Mouse (Mus musculus): ENCODE results near the gene Siva1. TPM values are rescaled to one million over a fixed set of nuclear protein-coding genes. Genes with fewer than 3 reads are reported as not detected.

Siva1 gene
- total RNA-seq, 1 experiment, result 301 TPM

DNA sequence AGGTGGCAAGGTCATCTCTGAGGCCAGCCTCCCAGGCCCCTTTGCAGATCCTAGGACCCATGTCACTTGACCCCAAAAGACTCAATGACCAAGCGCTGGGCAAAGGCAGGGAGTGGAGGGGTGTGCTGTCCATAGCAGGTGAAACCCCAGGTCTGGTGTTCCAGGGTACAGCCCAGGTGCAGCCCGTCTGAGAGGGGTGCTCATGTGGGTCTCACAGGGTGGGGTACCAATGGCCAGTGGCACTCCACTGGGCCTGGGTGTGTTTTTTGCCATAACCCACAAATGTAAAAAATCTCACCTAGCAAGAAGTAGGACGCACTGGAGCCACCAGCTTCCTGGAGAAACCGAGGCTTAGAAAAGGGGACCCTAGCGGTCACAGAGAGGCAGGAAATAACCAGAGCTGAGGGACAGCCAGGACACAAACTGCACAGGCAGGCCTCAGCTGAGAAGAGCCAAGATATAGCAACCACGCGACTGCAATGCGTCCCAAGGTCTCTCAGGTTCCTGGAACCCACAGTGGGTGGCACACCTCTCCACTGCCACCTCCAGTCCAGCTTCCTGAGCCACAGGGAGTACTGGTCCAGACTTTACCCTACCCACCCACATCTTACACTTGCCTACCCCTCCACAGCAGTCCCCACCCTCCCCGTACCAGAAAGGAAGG, 21.5 kb downstream of the Siva1 start:
- H3K27ac ChIP-seq (ENCODE audit: insufficient read depth, low read depth, low read length, poor library complexity, severe bottlenecking), result no peak overlapping the region
- 0 out of 4 replicates have a peak, but pooled peaks cover 0 to 2% of the 10 kb centered on the region in 2 experiments for H3K4me1 ChIP-seq (ENCODE audit: control insufficient read depth in 2 of 2, insufficient read depth in 2 of 2, low read length in 2 of 2, poor library complexity in 1 of 2)
- H3K36me3 ChIP-seq (ENCODE audit: control insufficient read depth, insufficient read depth, low read length, poor library complexity, severe bottlenecking), result peaks cover 20% of the 10 kb centered on the region; the same call in 1 of the 2 replicates
- no peak overlapping the region for H3K4me3 ChIP-seq (ENCODE audit: insufficient read depth in 1 of 2, low read depth in 1 of 2, low read length in 2 of 2, poor library complexity in 1 of 2, severe bottlenecking in 1 of 2)
- TF ChIP-seq ZNF384 (IDR thresholded peaks at IDR 0.05; ENCODE audit: low read depth, low read length) (no peak), CHD2 (IDR thresholded peaks at IDR 0.05; ENCODE audit: low read depth, low read length) (no peak), ZC3H11A (IDR thresholded peaks at IDR 0.05; ENCODE audit: borderline replicate concordance, low read depth, low read length) (no peak), MAFK (IDR thresholded peaks at IDR 0.05; ENCODE audit: insufficient read depth, low read depth, low read length) (no peak), HCFC1 (IDR thresholded peaks at IDR 0.05; ENCODE audit: borderline replicate concordance, insufficient read depth, low read length) (no peak)
- no peak for DNase-seq (ENCODE audit: low read depth, low spot score)
- no peaks in the 10 kb centered on the region for H3K9me3 ChIP-seq (ENCODE audit: control insufficient read depth, insufficient read depth, low read depth, low read length)
- no peak overlapping the region for H3K9ac ChIP-seq (ENCODE audit: insufficient read depth, low read depth, low read length, poor library complexity, severe bottlenecking)
- in situ Hi-C loops (cut with MboI; ENCODE audit: low sequenced_read_pairs in 2 of 2, unreplicated experiment in 2 of 2), result no loop called here

DNA sequence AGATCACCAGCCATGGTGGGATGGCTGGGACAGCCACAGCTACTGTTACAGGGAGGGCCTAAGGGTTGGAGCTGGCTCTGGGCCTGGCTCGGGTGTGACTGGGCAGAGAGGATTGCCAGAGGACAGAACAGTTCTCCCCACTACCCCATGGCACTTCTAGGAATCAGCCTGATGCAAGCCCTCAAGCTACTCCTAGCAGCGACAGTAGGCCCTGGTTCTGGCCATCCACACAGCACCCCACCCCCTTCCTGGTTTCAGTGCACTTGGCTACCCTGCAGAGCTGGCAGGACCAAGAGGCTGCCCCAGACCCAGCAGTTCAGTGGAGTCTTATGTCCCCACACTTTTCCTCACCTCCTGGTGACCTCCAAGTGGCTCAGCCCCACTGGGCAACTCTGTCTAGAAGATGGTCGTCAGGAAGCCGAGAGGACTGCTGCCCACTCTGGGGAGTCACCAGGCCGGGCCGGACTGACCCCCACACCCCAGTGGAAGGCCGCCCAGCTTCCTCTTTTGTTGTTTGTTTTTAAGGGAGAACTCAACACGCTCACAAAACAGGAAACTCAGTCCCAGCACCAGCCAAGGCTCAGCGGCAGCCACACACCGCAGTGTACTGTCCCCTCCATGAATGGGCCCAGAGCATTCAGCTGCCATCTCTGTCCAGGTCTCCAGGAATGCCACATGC, 23.3 kb downstream of the Siva1 start:
- Histone ChIP-seq H3K36me3 (ENCODE audit: control insufficient read depth, insufficient read depth, low read length, poor library complexity, severe bottlenecking) (peaks cover 19% of the 10 kb centered on the region; the same call in 1 of the 2 replicates), H3K27ac (ENCODE audit: insufficient read depth, low read depth, low read length, poor library complexity, severe bottlenecking) (no peak overlapping the region)

GRCm38 (mm10) chr12:112670718-112671393, 26.4 kb downstream of the Siva1 start:
- peaks cover 19% of the 10 kb centered on the region; the same call in 1 of the 2 replicates for H3K36me3 ChIP-seq (ENCODE audit: control insufficient read depth, insufficient read depth, low read length, poor library complexity, severe bottlenecking)
- DNase-seq (ENCODE audit: low read depth, low spot score), result no peak
- H3K9me3 ChIP-seq (ENCODE audit: control insufficient read depth, insufficient read depth, low read depth, low read length), result no peaks in the 10 kb centered on the region
- no peak overlapping the region for H3K9ac ChIP-seq (ENCODE audit: insufficient read depth, low read depth, low read length, poor library complexity, severe bottlenecking)
- no peak overlapping the region for H3K27ac ChIP-seq (ENCODE audit: insufficient read depth, low read depth, low read length, poor library complexity, severe bottlenecking)
- peaks cover 0 to 18% of the 10 kb centered on the region in 2 experiments; a peak in 2 of 4 replicates for H3K4me1 ChIP-seq (ENCODE audit: control insufficient read depth in 2 of 2, insufficient read depth in 2 of 2, low read length in 2 of 2, poor library complexity in 1 of 2)
- H3K4me3 ChIP-seq (ENCODE audit: insufficient read depth in 1 of 2, low read depth in 1 of 2, low read length in 2 of 2, poor library complexity in 1 of 2, severe bottlenecking in 1 of 2), result no peak overlapping the region
- in situ Hi-C loops (cut with MboI; ENCODE audit: low sequenced_read_pairs in 2 of 2, unreplicated experiment in 2 of 2), result no loop called here
- no peak for TF ChIP-seq HCFC1 (IDR thresholded peaks at IDR 0.05; ENCODE audit: borderline replicate concordance, insufficient read depth, low read length)
- no peak for TF ChIP-seq ZNF384 (IDR thresholded peaks at IDR 0.05; ENCODE audit: low read depth, low read length)
- TF ChIP-seq ZC3H11A (IDR thresholded peaks at IDR 0.05; ENCODE audit: borderline replicate concordance, low read depth, low read length), result no peak
- no peak for TF ChIP-seq MAFK (IDR thresholded peaks at IDR 0.05; ENCODE audit: insufficient read depth, low read depth, low read length)
- no peak for TF ChIP-seq CHD2 (IDR thresholded peaks at IDR 0.05; ENCODE audit: low read depth, low read length)

More for the DNA sequence above, 23.3 kb downstream of the Siva1 start:
- Histone ChIP-seq H3K4me1 (ENCODE audit: control insufficient read depth in 2 of 2, insufficient read depth in 2 of 2, low read length in 2 of 2, poor library complexity in 1 of 2) (peaks cover 0 to 9% of the 10 kb centered on the region in 2 experiments; a peak in 1 of 4 replicates), H3K9me3 (ENCODE audit: control insufficient read depth, insufficient read depth, low read depth, low read length) (no peaks in the 10 kb centered on the region), H3K9ac (ENCODE audit: insufficient read depth, low read depth, low read length, poor library complexity, severe bottlenecking) (no peak overlapping the region), H3K4me3 (ENCODE audit: insufficient read depth in 1 of 2, low read depth in 1 of 2, low read length in 2 of 2, poor library complexity in 1 of 2, severe bottlenecking in 1 of 2) (no peak overlapping the region)
- in situ Hi-C loops (cut with MboI; ENCODE audit: low sequenced_read_pairs in 2 of 2, unreplicated experiment in 2 of 2), result no loop called here
- TF ChIP-seq ZNF384 (IDR thresholded peaks at IDR 0.05; ENCODE audit: low read depth, low read length) (no peak), HCFC1 (IDR thresholded peaks at IDR 0.05; ENCODE audit: borderline replicate concordance, insufficient read depth, low read length) (no peak), MAFK (IDR thresholded peaks at IDR 0.05; ENCODE audit: insufficient read depth, low read depth, low read length) (no peak), ZC3H11A (IDR thresholded peaks at IDR 0.05; ENCODE audit: borderline replicate concordance, low read depth, low read length) (no peak), CHD2 (IDR thresholded peaks at IDR 0.05; ENCODE audit: low read depth, low read length) (no peak)
- DNase-seq (ENCODE audit: low read depth, low spot score), result no peak

DNA sequence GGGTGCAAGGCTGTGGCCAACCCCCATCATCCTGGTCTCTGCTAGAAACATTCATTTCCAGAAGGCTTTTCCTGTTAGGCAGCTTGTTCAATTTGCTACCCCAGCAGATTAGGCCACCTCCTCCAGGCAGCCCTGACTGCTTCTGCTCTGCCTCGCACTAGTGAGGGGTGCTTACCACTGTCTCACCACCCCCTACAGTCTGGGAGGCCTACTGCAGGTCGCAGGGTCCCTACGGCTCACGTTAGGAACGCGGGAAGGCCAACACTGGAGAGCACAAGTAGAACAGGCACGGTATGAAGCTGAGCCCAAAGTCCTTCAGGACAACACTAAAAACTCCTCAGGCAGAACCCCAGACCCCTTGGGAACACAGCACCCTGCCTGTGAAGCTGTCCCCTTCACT, 27.4 kb downstream of the Siva1 start:
- H3K4me1 ChIP-seq (ENCODE audit: control insufficient read depth in 2 of 2, insufficient read depth in 2 of 2, low read length in 2 of 2, poor library complexity in 1 of 2), result peaks cover 0 to 18% of the 10 kb centered on the region in 2 experiments; a peak in 2 of 4 replicates
- 0 out of 4 replicates have a peak overlapping the region, but pooled peaks of 1 of the 2 experiments have one; percentile 10 for H3K4me3 ChIP-seq (ENCODE audit: insufficient read depth in 1 of 2, low read depth in 1 of 2, low read length in 2 of 2, poor library complexity in 1 of 2, severe bottlenecking in 1 of 2)
- H3K27ac ChIP-seq (ENCODE audit: insufficient read depth, low read depth, low read length, poor library complexity, severe bottlenecking), result no peak overlapping the region
- peaks cover 19% of the 10 kb centered on the region; the same call in 1 of the 2 replicates for H3K36me3 ChIP-seq (ENCODE audit: control insufficient read depth, insufficient read depth, low read length, poor library complexity, severe bottlenecking)
- TF ChIP-seq MAFK (IDR thresholded peaks at IDR 0.05; ENCODE audit: insufficient read depth, low read depth, low read length) (no peak), ZC3H11A (IDR thresholded peaks at IDR 0.05; ENCODE audit: borderline replicate concordance, low read depth, low read length) (no peak), HCFC1 (IDR thresholded peaks at IDR 0.05; ENCODE audit: borderline replicate concordance, insufficient read depth, low read length) (no peak), CHD2 (IDR thresholded peaks at IDR 0.05; ENCODE audit: low read depth, low read length) (no peak), ZNF384 (IDR thresholded peaks at IDR 0.05; ENCODE audit: low read depth, low read length) (no peak)
- no peaks in the 10 kb centered on the region for H3K9me3 ChIP-seq (ENCODE audit: control insufficient read depth, insufficient read depth, low read depth, low read length)
- DNase-seq (ENCODE audit: low read depth, low spot score), result no peak
- peak overlapping the region; percentile 6; the same call in 1 of the 2 replicates for H3K9ac ChIP-seq (ENCODE audit: insufficient read depth, low read depth, low read length, poor library complexity, severe bottlenecking)
- in situ Hi-C loops (cut with MboI; ENCODE audit: low sequenced_read_pairs in 2 of 2, unreplicated experiment in 2 of 2), result no loop called here
